In genomic region chr3:27616421-27617236, GRCm38 (mm10) we compare ENCODE assay signal across 9 mouse cellular contexts.
DNase-seq lines count a peak whose midpoint lies in the region; ATAC-seq lines count a peak whose summit lies in the region.
"Had no signal": no experiment of that assay in that cellular context is flagged by ENCODE, and none has a peak within 500 bp of the region (broad histone marks: within the 10 kb centered on the region; RNA-seq: fewer than 3 reads in every experiment).

No protein-coding gene starts in this region.

- H3K9me3 ChIP-seq in liver, embryonic 15.5 days (replicated peaks): no peaks in the 10 kb centered on the region
- H3K9me3 ChIP-seq: midbrain, embryonic 12.5 days had no signal

- H3K27ac ChIP-seq in liver, embryonic 15.5 days (replicated peaks): peak overlapping the region; percentile 42
- H3K27ac ChIP-seq: midbrain, embryonic 12.5 days had no signal

- ATAC-seq in hematopoietic stem cell, adult 5-6 weeks (replicated peaks in 1 of 2; ENCODE audit: insufficient read depth in 1 of 2, low FRiP score in 2 of 2, low TSS enrichment in 1 of 2, low read depth in 1 of 2, poor library complexity in 2 of 2, severe bottlenecking in 2 of 2): peak; percentile 6 to 18; a peak in 2 of 4 replicates
- peak; percentile 22; the same call in 1 of the 2 replicates for ATAC-seq in liver, embryonic 15.5 days (ENCODE audit: insufficient read depth)

- WGBS in liver, embryonic 15.5 days (ENCODE audit: insufficient replicate concordance): 23% methylated on average over 19 of the region's 19 CpGs

- peaks cover 37% of the 10 kb centered on the region for H3K4me1 ChIP-seq in liver, embryonic 15.5 days (replicated peaks)

- no peak overlapping the region for H3K4me3 ChIP-seq in liver, embryonic 15.5 days (replicated peaks)
- H3K4me3 ChIP-seq: midbrain, embryonic 12.5 days had no signal

- no peaks in the 10 kb centered on the region for H3K27me3 ChIP-seq in liver, embryonic 15.5 days
- H3K27me3 ChIP-seq: midbrain, embryonic 12.5 days had no signal

- peak overlapping the region; percentile 21; the same call in 1 of the 2 replicates for H3K4me2 ChIP-seq in liver, embryonic 15.5 days
- H3K4me2 ChIP-seq: midbrain, embryonic 12.5 days had no signal

- DNase-seq in thymus, postnatal 0 days (ENCODE audit: low spot score): peak; percentile 14
- DNase-seq in thymus, postnatal 10 days (ENCODE audit: low spot score in 2 of 2): no peak
- peak; percentile 49 for DNase-seq in fibroblast of lung, adult 2 months (ENCODE audit: low read depth)
- peak; percentile 56 for DNase-seq in testis, postnatal 14 days (ENCODE audit: low spot score)
- DNase-seq in layer of hippocampus, postnatal 10 days (ENCODE audit: low spot score in 2 of 2): no peak
- no peak for DNase-seq in right cerebral cortex, adult 2 months (ENCODE audit: low spot score in 2 of 2)

- H3K36me3 ChIP-seq in liver, embryonic 15.5 days (replicated peaks): peaks cover 7% of the 10 kb centered on the region; the same call in 1 of the 2 replicates
- H3K36me3 ChIP-seq: midbrain, embryonic 12.5 days had no signal

- H3K9ac ChIP-seq in liver, embryonic 15.5 days: no peak overlapping the region
- H3K9ac ChIP-seq: midbrain, embryonic 12.5 days had no signal

Comparison
In these comparisons a context has a peak if more than half of its experiments do, and no peak if none do; other contexts are left out.
1. DNase-seq: peak in thymus, postnatal 0 days (single experiment), fibroblast of lung, adult 2 months (single experiment) and testis, postnatal 14 days (single experiment); none in thymus, postnatal 10 days (0 of 2), layer of hippocampus, postnatal 10 days (0 of 2) and right cerebral cortex, adult 2 months (0 of 2).